Mouse (Mus musculus): Measurements from ENCODE around the gene Gm20498. TPM values are rescaled to one million over a fixed set of nuclear protein-coding genes. Genes with fewer than 3 reads are reported as not detected.

Gene Gm20498
- total RNA-seq, 2 experiments from 2014 or later, result 42.1 to 42.7 TPM

DNA sequence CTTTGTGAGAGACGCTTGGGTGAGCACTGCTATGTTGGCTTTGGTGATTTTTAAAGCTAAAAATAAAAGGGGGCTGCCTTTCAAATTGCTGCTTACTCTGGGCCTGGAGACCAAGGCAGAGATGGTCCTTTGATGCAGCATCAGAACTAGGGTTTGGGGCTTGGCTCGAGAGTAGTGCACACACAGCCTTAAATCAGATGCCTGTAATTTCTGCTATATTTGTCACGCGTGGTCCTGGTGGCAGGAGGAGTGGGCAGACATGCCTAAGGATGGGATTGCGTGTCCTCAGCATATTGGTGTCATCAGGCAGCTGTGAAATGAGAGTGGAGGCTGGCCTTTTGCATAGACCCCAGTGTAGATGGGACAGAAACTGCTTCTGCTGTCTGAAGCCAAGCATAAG lies 198.9 kb downstream of the Gm20498 start:
- no peak for DNase-seq (ENCODE audit: low spot score in 2 of 2)

- DNase-seq (ENCODE audit: low spot score in 2 of 2), result peak; percentile 60 to 63
These were observed 199.8 kb downstream of the Gm20498 start, which contains the start of gene Slc8a3 for GRCm38 (mm10) chr12:81332875-81333421. Gene Slc8a3 (minus strand): TSS chr12:81333180.

DNA sequence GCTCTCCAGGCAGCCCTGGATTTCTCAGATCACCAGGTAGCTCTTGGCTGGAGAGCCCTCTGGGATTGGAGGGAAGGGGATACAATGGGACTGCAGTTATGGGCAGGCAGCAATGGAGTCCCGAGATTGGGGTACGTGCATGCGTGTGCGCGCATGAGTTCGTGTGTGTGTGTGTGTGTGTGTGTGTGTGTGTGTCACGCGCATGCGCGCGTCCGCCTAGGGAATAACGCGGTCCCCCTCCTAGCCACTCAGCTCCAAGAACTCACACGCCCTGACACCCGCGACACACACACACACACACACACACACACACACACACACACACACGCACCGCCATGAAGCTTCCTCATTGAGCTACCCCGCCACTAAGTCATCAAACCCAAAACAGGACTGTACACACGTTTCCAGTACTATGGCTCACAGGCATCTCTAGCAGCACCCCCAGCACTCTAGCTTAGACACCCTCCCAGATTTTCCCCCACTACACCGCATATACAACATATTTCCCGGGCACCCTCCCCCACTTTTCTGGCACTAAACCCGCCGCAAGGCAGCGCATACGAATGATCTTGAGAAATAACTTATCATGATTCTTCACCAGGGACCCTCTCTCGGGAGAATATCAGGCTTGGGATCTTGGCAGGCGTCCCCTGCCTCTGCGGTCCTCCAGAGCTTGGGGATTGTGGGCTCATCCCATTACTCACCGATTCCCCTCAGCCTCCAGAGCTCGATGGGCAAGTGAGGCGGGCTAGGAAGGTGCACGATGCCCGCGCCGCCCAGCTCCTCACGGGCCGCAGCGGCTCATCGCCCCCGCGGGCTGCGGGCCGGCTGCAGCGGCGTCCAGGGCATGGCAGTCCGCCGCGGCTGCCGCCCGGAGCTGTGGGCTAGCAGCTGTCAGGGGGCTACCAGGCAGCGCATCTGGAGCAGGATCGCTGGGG lies 200.5 kb downstream of the Gm20498 start:
- DNase-seq (ENCODE audit: low spot score in 2 of 2), result peak; percentile 68 to 71

DNA sequence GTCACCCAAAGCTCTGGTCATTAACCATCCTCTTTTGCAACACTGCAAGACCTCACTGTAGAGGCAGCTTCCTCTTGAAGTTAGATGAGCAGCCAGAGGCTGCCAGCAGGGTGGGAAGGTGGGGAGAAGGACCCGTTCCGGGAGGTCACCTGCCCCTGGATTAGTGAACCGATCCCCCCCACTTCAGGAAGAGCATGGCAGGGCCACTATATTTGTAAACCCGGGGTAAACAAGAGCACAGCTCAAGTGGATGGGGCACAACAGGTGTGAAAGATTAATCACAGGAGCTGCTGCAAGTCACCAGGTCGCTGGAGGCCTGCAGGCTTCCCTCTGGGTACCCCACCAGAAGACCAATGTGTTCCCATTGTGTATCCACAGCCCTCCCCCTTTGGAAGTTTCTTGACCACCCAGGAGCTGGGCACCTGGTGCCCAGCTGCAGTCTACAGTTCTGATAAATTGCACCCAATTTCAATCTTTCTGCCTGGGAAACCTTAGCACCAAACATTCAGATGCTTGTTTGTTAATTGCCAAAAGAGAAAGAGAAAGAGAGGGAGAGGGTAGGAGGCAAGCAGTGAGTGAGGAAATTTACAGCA lies 201.6 kb downstream of the Gm20498 start:
- no peak for DNase-seq (ENCODE audit: low spot score in 2 of 2)

DNA sequence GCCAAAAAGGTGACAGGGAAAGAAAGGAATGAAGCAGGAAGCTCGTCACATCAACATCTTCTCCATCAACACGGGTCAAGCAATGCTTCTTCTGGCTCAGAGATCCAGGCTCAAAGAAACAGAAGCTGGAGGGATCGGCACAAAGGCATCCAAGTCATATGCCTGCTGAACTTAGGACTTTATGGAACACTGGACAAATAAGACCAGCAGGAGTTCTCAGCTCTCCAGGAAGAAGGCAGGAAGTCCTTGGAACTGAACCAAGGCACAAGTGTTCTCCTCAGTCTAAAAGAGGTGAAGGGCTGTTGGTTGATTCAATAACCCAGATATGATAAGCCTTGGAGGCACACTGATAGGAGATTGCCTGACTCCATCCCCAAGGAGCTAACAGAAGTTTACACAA lies 207.7 kb downstream of the Gm20498 start:
- no peak for DNase-seq (ENCODE audit: low spot score in 2 of 2)

DNA sequence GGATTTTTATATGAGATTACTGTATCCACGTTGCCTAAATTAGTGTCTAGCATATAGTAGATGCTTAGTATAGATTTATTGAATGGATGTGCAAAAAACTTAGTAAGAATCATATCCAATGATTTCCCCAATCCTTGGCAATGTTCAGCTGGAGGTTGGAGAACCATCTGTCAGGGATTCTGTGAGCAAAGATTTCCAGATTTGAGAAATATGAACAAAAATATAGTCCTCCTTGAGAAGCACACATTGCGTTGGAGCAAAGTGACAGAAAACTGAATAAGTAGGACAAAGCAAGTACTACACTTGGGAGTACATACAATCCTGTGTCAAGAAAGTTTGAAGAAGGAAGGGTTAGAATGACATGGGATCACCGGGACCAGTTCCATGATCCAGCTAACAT lies 208.6 kb downstream of the Gm20498 start:
- no peak for DNase-seq (ENCODE audit: low spot score in 2 of 2)

DNA sequence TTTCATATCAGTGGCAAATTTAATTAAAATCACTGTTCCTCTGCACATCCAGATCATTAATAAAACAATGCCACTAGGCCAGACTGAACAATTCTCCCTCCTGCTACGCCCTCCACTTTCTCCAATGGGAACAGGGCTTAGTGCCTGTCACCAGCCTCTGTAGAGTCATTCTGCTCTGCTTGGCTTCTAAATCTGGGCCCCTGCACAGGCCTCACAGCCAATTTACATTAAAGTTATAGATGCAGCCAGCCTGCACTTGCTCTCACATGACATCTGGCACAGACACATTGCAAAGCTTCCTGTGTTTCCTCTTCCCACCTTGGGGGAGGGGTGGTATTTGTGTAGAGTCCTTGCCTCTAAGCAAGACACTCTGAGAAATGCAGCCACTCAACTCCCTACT lies 211.7 kb downstream of the Gm20498 start:
- DNase-seq (ENCODE audit: low spot score in 2 of 2), result no peak

DNA sequence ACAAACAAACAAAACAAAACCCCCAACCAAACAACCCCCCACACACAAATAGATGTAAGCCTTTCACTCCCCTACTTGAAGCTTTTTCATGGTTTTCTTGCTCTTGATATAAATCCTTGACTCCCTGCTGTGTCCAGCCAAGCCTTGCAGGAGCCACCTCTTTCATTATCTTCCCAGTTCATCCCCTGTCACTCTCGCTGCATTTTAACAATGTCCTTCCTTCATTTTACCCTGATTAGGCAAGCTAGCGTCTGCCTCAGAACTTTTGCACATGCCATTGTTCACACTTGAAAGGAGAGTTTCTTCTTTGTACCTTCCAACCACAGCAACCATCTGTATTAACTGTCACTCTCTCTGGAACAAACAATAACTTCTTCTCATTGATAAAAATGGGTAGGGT lies 214.9 kb downstream of the Gm20498 start:
- DNase-seq (ENCODE audit: low spot score in 2 of 2), result no peak

DNA sequence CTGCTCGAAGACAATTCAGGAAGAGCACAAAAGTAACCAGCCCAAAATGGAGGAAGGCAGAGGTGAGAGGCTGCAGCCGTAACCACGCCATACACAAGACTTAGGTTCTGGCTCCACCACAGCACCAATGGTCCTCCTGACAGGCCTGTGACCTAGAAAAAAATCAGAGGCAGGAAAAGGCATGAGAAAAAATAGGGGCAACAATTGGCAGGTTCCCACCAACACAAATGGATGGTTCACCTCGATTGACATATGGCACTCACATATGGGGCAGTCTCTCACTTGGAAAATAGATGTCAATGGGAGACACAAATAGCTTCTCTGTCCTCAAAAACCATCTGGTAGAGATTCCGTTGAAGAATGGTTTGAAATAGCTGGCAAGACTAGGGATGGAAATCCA lies 216.8 kb downstream of the Gm20498 start:
- no peak for DNase-seq (ENCODE audit: low spot score in 2 of 2)

Other genes starting within 250 kb of the Gm20498 start
- gene Slc8a3, start 199.7 kb downstream of the Gm20498 start, total RNA-seq (2021), result 10 to 100 TPM; 20.7 to 28.5 TPM
- 1 to 10 TPM; 1.4 to 3.0 TPM for gene Gm4787, start 153.4 kb downstream of the Gm20498 start, total RNA-seq (2021)
- gene Adam4, start 111.0 kb downstream of the Gm20498 start, total RNA-seq (2021), result 1 to 10 TPM; 1.9 to 3.2 TPM
- gene Cox16, start 47.8 kb downstream of the Gm20498 start, total RNA-seq (2021), result 10 to 100 TPM; 35.9 to 49.9 TPM
- gene Synj2bp, start within 50 bp of the Gm20498 start, total RNA-seq (2021), result 10 to 100 TPM; 19.8 to 21.6 TPM
- gene Adam21, start 35.6 kb upstream of the Gm20498 start, total RNA-seq (2021), result under 1 TPM; 0.23 to 0.29 TPM
- gene Med6, start 62.1 kb upstream of the Gm20498 start, total RNA-seq (2021), result 10 to 100 TPM; 25.1 to 26.2 TPM
- 10 to 100 TPM; 65.3 to 65.5 TPM for gene Ttc9, start 98.3 kb upstream of the Gm20498 start, total RNA-seq (2021)
- gene Map3k9, start 248.3 kb upstream of the Gm20498 start, total RNA-seq (2021), result 10 to 100 TPM; 47.4 to 55.0 TPM